Mouse (Mus musculus): ENCODE results near the gene Tuba4a.

The Tuba4a gene

GRCm38 (mm10) chr1:75219531-75219930, at the start of gene Tuba4a:
Gene Tuba4a (minus strand): TSS chr1:75219865.
- no peak for DNase-seq (ENCODE audit: low spot score in 2 of 2)

- no peak for DNase-seq (ENCODE audit: low spot score in 2 of 2)
These were observed 44.6 kb upstream of the Tuba4a start, which contains the start of gene Ptprn for GRCm38 (mm10) chr1:75264091-75264880. Gene Ptprn (minus strand): TSS chr1:75264502.

- DNase-seq (ENCODE audit: low spot score in 2 of 2): no peak
These were observed 43.6 kb upstream of the Tuba4a start for GRCm38 (mm10) chr1:75262969-75263951.

DNA sequence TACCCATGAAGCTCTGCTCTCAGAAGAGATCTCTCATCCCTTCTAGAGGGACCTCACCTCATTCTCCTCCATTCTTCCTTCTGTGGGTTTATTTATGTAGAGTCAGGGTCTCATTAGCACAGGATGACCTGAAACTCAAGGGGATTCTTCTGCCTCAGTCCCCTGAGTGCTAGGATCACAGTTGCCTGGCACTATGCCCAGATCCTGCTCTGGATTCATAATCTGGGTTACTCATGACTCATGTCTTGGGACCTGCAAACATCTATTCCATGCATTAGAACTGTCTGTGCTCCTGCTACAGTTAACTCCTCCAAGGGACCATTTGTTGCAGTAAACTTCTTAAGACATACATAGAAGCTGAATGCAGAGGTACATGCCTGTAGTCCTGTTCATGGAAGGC, 41.6 kb upstream of the Tuba4a start:
- DNase-seq (ENCODE audit: low spot score in 2 of 2): no peak

GRCm38 (mm10) chr1:75255516-75256046, 35.9 kb upstream of the Tuba4a start:
- DNase-seq (ENCODE audit: low spot score in 2 of 2): no peak

GRCm38 (mm10) chr1:75254625-75255013, 35.0 kb upstream of the Tuba4a start:
- DNase-seq (ENCODE audit: low spot score in 2 of 2): no peak

DNA sequence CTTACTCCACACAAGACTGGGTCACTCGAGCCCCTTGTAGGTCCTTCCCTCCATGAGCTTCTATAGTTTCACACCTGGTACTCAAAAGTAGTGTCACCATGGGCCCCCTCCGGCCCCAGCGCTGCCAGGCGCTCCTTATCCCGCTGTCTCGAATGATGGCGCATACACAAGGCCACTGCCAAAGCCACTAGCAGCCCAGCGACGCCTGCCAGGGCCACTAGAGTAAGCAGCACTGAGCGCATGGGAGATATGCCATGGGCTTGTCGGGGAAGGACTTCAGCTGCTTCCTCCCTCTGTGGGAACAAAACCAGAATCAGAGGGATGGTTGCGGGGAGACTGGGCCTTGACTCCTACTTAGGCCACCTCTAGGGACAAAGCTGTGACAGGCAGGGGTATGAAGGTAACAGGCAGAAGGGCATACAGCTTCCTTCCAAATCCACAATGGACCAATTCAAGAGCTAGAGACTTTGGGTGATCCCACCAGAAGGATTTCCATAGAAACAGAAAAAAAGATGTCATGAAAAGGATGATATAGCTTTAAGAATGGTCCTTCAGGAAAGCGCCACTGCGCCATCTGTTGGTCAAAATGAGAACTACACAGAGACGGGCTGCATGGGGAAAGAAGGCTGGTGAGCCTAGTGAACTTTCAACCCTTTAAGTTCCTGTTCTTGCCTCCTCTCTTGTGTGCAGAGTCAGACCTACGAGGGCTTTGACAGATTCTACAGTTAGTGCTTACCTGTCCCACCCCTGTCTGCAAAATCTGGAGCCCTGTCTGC, 34.4 kb upstream of the Tuba4a start:
- DNase-seq (ENCODE audit: low spot score in 2 of 2): peak in 1 of 2 experiments; percentile 74

DNA sequence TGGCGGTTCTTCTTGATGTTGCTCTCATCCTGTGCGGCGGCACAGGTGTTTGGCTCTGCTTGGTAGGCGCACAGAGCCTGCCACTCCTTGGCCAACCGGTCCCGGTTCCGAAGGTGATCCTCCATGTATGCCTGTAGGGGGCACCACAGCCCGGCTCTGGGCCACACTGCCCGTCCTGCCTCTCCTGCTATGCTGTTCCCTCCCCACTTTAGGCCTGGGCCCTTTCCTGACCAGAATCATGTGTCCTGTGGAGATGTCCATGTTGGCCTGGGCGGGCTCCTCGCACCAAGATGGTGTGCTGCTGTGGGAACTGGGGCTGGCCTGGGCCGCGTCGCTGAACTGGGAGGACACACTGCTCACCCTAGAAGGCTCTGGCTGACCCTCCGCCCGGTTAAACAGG, 33.4 kb upstream of the Tuba4a start:
- no peak for DNase-seq (ENCODE audit: low spot score in 2 of 2)

DNA sequence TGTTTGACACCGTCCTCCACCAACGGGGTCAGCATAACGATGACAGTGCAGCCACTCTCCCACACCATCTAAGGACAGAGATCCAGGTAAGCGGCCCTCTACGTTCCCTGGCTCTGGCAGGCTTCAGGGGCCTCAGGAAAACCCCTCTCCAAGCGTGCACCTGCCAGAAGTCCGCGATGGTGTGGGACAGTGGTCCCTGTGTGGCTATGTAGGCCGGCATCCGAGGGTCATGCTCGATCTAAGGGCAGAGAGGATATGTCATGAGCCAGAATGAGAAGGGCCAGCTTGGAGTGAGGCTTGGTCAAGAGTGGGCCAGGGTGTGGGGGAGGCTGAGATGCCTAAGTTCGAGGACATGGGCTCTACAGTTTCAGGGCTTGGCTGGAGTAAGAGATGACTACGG, 32.6 kb upstream of the Tuba4a start:
- DNase-seq (ENCODE audit: low spot score in 2 of 2): no peak

- DNase-seq (ENCODE audit: low spot score in 2 of 2): peak; percentile 72 to 77
These were observed 31.7 kb upstream of the Tuba4a start for GRCm38 (mm10) chr1:75251112-75251970.

GRCm38 (mm10) chr1:75250498-75250897, 30.8 kb upstream of the Tuba4a start:
- DNase-seq (ENCODE audit: low spot score in 2 of 2): no peak

DNA sequence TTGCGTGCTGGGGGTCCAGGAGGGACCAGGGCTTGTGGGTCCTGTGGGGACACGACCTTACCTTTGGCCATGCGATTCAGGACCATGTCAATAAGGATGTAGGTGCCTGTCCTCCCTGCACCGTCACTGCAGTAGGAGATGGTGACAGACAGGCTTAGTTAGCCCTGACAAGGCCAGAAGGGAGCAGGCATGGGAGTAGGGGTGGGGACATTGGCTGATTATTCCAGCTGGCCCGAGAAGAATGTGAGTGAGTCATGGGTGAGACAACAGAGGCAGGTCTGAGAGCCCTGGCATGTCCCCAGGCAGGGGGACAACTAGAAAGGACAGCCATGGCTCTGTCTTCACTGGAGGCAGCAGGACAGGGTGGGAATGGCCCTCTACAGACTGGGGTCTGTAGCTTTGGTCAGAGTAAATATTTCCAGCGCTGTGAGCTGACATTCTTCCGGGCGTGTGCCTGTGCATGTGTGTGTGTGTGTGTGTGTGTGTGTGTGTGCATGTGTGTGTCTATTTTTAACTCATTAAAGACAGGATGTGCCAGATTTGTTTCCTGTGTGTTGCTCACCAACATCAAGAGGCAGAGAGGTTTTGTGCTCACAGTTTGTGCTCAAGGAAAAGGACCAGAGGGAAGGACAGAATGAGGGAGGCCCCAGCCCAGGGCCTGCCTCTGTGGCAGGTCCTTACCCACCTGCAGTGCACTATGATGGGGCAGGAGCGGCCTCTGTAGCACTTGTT, 28.5 kb upstream of the Tuba4a start:
- DNase-seq (ENCODE audit: low spot score in 2 of 2): peak; percentile 74 to 82

- no peak for DNase-seq (ENCODE audit: low spot score in 2 of 2)
These were observed 27.6 kb upstream of the Tuba4a start for GRCm38 (mm10) chr1:75247071-75247930.

GRCm38 (mm10) chr1:75244836-75245235, 25.2 kb upstream of the Tuba4a start:
- no peak for DNase-seq (ENCODE audit: low spot score in 2 of 2)

GRCm38 (mm10) chr1:75244175-75244826, 24.6 kb upstream of the Tuba4a start:
- DNase-seq (ENCODE audit: low spot score in 2 of 2): no peak

GRCm38 (mm10) chr1:75243411-75243810, 23.7 kb upstream of the Tuba4a start:
- no peak for DNase-seq (ENCODE audit: low spot score in 2 of 2)

DNA sequence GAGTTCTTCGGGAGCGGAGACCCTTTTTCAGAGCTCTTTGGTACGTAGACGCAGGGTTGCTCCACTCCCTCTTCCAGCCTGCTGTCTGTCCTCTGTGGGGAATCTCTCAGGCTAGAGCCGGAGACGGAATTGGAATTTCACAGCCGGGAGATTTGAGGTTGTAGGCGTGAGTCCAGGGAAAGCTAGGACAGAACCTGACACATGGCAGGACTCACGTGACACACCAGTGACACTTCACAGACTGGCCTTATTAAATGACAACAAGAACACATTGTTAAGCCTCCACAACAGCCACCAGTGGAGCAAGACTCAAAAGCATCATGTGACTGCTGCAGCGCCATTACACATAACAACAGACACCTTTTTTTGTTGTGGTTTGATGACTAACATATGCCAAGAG, 19.9 kb upstream of the Tuba4a start:
- DNase-seq (ENCODE audit: low spot score in 2 of 2): peak in 1 of 2 experiments; percentile 64

All from heart, adult 9 months (tissue).